Mouse (Mus musculus) neural tube, postnatal 0 days (tissue): ENCODE data around the gene Cep97. TPM values are rescaled to one million over a fixed set of nuclear protein-coding genes. Genes with fewer than 3 reads are reported as not detected.

Experiments used
- polyA plus RNA-seq: library from polyadenylated mRNA; unstranded; fragments of >200 nt; fragmentation: Nextera tagmentation; extraction: Ambion mirVana; gene quantifications from 2 replicates; pipeline ENCODE4 v1.2.1, GENCODE M21; 2015

Cep97 gene
- 6.0 and 6.2 TPM in 2 replicates for polyA plus RNA-seq

GRCm38 (mm10) chr16:55934453-55935037, at the start of gene Cep97:
TSS of gene Cep97 (minus strand) at chr16:55934855.

DNA sequence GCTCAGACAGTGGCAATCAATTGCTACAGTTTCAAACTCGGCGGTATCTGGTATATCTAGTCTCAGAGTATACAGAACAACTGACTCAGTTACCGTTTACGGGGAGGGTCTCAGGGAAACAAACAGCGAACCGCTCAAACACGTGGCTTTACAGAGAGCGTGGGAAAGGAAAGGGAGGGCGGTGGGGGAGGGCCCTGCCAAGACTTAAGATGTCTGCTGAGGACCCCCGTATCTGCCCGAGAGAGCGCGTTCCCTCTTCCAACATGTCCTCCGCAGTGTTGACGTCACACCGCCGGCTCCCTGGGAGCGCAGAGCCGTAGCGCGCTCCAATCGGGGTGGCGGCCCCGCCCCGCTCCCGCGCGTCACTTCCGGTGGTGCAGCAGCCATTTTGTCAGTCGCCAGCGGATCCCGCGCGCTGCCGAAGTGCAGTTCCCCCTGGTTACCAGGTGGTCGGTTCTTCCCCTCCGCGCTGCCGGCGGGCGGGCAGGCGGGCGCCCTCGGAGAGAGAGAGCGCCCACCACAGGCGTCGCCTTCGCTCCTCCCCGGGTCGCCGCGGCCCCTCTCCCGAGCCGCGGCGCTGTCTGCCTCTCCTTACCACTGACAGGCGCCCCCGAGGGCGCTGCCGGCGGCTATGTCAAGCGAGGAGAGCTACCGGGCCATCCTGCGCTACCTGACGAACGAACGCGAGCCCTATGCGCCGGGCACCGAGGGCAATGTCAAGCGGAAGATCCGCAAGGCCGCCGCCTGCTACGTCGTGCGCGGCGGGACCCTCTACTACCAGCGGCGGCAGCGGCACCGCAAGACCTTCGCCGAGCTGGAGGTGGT, 39.0 kb upstream of the Cep97 start, which contains the start of gene Zbtb11:
Zbtb11 (plus strand) TSS at position 453 of the 825 bp plus-strand sequence.

GRCm38 (mm10) chr16:55966212-55966871, 31.7 kb upstream of the Cep97 start, which contains the start of gene Rpl24:
TSS of gene Rpl24 (plus strand) at chr16:55966275.

DNA sequence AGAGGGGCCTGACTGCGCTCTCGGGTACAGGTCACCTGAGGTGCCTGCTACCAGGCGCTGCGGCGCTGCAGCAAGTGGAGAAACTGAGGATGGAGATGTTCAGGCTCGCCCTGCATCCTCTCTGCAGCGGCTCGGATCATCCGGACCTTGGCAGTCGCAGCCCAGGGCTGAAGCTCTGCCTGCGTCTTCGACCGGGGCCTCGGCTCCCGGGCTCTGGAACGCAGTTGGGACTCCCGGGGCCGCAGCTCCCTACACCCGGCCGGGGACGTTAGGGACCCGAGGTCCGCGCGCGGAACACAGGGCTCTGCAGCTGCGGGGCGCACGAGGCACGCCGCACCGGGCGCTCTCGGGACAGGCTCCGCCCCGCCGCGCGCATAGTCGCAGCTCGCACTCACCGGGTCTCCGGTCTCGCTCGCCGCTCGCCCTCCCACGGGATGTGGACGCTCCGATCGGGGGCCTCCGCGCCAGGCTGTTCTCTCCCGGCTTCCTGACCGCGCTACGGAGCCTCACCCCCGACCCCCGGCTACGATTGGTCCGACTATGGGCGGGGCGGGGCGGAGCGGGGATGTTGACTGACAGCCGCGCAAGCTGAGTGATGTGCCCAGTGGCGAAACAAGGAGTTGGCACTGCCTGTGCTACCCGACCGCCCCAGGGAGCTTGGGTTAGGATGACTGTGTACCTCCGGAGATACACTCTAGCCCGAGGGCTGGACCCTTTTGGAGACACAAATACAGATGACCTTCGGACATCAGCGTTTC, 39.6 kb downstream of the Cep97 start, which contains the start of gene Nxpe3:
Nxpe3 (minus strand) TSS at position 393 of the 758 bp plus-strand sequence.

Other genes starting within 250 kb of the Cep97 start
- gene Nfkbiz, start 96.0 kb downstream of the Cep97 start, polyA plus RNA-seq: 2.8 and 3.7 TPM in 2 replicates
- 1.2 and 1.3 TPM in 2 replicates for gene Nxpe3, start 39.6 kb downstream of the Cep97 start, polyA plus RNA-seq
- 473 and 540 TPM in 2 replicates for gene Rpl24, start 31.4 kb upstream of the Cep97 start, polyA plus RNA-seq
- gene Zbtb11, start 39.0 kb upstream of the Cep97 start, polyA plus RNA-seq: 19.0 and 19.8 TPM in 2 replicates
- gene Pcnp, start 94.9 kb upstream of the Cep97 start, polyA plus RNA-seq: 175 and 198 TPM in 2 replicates
- 15.6 TPM in 2 replicates for gene Trmt10c, start 103.0 kb upstream of the Cep97 start, polyA plus RNA-seq
- gene Senp7, start 113.5 kb upstream of the Cep97 start, polyA plus RNA-seq: 34.9 and 40.5 TPM in 2 replicates